Mouse (Mus musculus): ENCODE data around the gene Gm28372. TPM values are rescaled to one million over a fixed set of nuclear protein-coding genes. Genes with fewer than 3 reads are reported as not detected.
A peak's percentile ranks its signal among the peaks of the same experiment; 100 is the strongest.
"Not testable (repeated sequence)": the region's sequence is repeated elsewhere in the genome, so short reads cannot be mapped to it uniquely, and the experiment has no call there.

Gm28372 gene
- total RNA-seq (2021) = not detected in 2 replicates
- long read RNA-seq = 0 reads

DNA sequence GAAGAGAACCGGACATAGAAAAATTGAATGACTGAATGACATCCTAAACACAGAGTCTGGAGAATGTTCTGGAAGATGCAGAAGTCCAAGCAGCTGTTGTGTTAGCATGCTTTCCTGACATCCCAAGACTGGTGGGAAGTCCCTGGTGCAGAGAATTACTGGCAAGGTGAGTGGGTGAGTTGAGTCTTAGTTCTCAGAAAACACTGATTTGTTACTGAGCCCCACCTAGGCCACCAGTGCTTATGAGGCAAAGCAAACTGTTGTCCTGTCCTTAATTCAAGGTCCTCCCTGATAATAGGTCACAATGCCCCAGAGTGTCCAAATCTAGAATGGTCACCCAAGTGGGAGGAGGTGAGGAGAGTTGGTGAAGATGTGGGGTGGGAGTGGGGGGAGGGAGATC, at the start of gene Gm28372, which contains the start of gene 1700020A23Rik:
Gene Gm28372 (plus strand): TSS at position 301 of the 400 bp plus-strand sequence.
Gene 1700020A23Rik (plus strand): TSS at position 321 of the 400 bp plus-strand sequence.
- no peak for DNase-seq

DNA sequence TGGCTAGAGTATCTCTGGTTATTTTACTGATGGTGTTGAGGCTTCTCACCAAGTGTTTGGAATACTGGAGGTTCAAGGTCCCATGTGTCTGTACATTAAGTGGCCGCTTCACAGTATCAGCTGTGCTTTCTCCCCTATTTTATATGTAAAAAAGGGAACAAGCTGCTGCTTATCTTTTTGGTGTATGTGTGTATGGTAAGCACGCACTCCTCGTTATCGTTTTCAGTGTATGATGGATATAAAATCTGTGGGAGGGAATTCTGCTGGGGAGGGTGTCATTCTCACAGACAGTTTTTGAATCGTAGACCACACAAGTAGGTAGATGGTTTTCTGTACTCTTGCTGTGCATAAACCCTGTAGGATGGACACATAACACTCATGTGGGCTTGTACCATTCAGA, 47.5 kb upstream of the Gm28372 start:
- no peak for DNase-seq

DNA sequence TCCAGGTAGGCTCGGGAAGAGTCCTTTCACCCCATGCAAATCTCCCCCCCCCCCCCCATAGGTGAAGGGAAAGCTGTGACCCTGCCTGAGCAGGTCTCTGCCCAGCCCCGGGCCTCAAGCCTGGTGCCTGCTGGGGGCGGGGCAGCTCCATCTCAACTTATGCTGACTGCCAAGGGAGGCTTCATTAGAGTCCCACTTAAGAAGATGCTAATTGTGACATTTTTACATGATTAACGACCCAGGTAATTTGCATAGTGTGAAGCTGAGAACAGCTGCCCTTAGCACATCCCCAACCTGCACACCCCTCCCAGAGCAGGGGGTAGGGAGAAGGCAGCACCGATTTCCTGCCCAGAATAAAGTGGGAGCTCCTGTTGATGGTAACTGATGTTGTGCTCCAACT, 46.2 kb upstream of the Gm28372 start:
- DNase-seq = no peak

DNA sequence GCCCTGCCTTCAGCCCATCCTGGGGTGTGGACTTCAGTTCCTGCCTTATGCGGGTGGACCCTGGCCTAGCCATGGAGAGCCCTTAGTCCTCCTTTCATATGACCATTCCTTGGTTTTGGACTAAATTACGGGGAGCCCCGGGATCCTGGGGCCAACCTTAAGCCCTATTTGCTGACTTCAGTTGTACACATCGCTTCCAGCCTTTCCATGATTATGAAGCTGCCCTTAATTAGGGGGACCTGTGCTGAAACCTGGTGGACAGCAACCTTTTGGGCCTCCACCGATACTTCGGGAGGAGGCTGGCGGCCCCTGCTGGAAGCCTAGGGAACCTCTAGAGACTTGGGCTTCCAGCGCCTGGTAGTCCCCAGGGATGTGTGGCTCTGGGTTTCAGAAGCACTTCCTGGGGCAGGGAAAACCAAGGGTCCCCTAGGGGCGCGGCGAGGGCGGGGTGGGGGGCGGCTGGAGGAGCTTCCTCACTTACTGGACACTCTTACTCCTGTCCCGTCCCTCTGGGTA, 42.5 kb upstream of the Gm28372 start:
- DNase-seq = peak; percentile 72

DNA sequence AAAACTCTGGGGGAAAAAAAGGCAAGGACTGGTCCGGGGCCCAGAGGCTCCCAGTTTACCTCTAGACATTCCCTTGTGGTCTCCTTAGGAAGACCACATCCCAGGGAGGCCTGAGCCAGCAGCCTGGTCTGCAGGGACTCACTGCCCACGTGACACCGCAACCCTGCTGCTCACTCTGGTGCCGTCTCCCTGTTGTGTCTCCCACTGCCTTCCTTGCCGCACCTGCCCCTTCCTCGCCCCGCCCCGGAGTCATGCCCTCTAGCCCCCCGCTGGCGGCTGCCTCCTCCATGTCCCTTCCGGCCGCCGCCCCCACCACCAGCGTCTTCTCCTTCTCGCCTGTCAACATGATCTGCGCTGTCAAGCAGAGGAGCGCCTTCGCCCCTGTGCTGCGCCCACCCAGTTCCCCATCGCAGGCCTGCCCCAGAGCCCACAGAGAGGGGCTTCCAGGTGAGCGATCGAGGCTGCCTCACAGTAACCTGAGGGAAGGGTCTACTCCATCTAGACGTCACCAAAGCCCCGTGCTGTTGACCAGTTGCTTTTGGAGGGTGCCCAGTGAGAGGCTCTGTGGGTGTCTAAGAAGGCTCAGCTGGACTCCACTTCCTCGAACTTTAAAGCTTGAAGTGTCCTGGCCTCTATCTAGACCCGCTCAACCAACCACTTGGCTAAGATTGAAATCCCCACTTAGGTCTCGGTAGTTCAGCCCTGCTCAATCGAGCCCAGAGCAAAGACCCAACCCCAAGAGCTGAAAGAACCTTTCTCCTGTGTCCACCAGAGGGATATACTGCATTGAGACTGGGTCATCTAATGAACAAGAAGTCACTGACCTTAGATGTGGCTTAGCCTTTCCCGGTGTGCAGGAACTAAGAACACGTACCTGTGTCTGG, 39.6 kb upstream of the Gm28372 start:
- DNase-seq = no peak

DNA sequence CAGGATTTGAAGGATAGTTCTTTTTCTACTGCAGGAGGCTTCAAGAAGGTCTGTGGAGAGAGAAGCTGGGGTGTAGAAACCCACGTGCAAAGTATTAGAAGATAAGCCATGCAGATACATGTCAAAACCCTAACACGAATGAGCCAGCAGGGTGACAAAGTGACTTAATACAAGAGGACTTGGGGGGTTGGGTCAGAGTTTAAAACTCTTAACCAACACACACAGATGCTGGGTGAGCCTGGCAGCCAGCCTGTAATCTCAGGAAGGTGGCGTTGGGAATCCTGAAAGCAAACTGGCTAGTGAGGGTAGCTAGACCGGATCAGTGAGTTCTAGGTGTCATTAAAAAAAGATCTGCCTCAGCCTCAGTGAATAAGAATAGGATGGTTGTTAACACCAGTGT, 37.7 kb upstream of the Gm28372 start:
- no peak for DNase-seq

DNA sequence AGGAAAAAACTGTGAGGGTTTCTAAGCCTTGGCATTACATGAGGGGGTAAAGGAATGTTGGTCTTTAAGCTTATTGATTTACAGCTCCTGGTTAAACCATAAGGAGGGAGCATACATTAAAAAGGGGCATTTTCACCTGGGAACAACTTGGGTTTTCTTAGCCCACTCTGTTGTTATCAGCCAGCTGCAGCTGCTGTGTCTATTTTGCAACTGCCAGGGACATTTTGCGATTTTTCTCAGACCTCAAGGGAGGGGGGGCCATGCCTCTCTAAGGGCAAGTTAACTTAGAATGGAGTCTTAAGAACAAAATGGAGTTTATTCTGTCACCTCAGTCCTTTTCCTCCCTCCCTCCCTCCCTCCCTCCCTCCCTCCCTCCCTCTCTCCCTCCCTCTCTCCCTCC, 32.0 kb upstream of the Gm28372 start:
- DNase-seq = not testable (repeated sequence)

DNA sequence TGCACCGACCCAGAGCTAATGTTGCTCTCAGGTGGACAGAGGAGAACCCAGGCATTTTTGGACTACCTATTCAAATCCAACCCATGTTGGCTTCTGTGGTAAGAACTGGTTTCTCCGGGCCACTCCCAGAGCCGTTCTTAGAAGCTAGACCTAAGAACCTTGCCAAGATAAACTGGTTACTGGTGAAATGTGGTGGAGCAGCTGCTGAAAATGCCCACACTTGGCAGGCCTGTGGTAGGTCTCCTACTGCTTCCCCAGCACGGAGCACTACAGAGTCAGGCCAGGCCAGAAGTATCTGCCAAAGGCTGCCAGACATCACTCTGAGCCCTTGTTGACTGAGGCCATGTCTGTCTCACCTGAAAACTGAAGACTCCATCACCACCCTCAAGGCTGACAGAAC, 30.1 kb upstream of the Gm28372 start:
- no peak for DNase-seq

DNA sequence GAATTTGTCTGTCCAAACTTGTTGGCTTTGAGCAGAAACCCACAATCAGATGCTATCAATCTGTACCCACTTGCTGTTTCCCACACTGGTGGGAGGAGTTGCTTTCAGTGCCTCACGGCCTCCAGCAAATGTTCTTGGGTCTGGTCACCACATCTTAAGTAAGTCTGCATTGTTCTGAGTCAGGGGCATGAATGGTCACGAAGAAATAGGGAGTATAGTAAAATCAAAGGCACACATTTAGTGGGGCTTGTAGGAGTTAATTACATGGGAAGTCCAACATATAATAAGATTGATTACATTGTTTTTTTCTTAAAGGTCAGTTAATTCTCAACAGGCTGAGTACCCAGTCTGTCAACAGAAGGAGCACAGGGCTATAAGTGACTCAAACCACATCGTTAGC, 21.8 kb upstream of the Gm28372 start:
- DNase-seq = no peak

DNA sequence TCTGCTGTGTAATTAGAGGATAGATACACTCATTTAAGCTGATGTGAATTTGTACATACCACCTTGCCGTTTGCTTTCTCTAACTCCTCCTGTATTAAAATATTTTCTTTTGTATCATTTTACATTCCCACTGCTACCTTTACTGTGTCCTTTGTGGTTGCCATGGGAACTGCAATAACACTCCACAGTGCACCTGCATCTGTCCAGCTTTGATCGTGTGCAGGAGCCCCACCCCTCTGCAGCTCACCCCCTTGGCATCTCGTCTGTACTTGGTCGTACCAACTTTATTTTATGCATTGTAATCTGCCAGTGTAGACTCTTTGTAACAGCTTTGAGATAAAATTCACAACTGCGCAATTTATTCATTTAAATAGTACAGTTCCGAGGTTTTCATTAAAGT, 21.1 kb upstream of the Gm28372 start:
- no peak for DNase-seq

DNA sequence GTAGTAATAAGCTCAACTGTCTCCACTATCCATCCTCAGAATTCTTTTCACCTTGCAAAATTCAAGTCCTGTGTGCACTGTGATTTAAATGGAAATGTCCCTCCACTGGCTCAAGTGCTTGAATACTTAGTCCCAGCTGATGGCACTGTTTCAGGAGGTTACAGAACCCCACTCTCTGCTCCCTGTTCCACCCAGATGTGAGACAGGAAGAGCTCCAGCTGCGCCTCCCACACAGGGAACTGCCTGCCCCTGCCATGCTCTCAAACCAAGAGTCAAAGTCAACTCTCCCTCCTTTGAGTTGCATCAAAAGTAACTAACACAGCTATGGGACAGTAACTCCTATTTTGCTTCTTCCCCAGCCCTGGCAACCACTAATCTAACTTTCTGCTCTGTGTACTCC, 18.8 kb upstream of the Gm28372 start:
- DNase-seq = no peak

DNA sequence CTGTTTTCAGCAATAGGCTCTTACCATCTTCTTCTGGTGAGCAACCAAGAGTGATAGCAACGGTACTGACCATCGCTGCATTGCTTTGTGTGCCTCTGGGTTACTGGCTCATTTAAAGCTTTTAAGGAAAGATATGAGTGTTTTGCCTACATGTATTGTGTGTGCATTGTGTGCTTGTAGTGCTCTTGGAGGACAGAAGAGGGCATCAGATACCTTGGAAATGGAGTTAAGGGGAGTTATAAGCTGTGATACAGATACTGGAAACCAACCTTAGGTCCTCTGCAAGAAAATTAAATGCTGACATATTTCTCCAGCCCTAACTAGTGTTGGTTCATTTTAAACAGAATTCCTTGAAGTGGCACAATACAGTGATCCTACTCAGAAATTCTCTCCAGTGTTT, 16.2 kb upstream of the Gm28372 start:
- no peak for DNase-seq

DNA sequence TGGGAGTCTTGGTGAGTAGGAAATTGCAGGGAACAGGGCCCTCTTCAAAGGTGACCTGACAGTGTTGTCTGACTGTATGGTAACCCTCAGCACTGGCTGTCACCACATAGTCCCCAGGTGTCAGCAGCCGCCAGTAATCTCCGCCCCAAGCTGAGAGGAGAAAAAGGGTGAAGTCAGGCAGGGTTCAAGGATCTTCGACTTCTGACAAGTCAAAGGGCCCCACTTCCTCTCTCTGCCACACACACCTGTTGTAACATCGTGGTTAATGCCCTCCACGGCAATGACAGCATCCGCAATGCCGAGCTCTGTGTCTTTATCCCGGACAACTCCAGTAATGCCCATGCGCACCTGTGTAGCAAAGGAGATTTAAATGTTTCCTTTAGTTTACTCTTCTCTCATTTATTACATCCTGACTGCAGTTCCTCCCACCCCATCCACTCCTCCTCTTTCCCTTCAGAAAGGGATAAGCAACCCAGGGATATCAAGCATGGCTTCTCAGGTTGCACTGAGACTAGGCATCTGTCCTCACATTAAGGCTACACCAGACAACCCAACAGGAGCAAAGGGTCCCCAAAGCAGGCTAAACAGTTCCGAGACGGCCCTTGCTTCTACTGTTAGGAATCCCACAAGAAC, 13.9 kb upstream of the Gm28372 start:
- DNase-seq = no peak

DNA sequence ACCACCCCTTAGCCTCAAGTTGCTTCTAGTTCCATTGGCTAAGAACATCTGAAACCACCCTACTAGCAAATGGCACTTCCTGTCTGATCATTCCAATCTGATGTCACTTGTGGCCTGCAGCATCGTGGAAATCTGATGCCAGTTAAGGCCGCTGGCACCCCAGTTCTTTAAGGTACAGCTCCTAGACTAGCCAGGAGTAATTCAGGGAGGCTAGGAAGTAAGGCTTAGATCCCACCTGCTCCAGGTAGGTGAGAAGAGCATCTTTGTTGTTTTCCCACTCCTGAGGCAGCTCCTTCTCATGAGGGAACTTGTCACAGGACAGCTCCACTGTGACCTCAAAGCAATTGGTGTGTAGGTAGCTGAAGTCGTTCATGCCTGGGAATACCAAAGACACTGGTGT, 12.2 kb upstream of the Gm28372 start:
- DNase-seq = no peak

DNA sequence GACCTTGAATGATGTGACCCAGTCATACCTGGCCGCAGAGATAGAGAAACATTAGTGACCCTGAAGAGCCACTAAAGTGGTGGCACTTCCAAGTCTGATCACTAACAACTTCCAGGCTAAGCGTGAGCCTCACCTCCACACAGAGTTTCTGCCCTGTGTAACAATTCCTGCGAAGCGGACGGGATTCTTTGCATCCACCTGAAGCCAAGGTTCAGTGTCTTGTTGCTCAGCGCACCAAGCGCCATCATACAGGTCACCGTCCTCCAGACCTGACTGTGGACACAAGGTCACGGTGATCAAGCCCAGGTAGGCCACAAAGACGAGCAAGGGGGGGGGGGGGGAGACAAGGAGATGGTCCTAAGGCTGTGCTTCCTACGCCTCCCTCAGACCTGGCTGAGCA, 9.3 kb upstream of the Gm28372 start:
- DNase-seq = no peak

DNA sequence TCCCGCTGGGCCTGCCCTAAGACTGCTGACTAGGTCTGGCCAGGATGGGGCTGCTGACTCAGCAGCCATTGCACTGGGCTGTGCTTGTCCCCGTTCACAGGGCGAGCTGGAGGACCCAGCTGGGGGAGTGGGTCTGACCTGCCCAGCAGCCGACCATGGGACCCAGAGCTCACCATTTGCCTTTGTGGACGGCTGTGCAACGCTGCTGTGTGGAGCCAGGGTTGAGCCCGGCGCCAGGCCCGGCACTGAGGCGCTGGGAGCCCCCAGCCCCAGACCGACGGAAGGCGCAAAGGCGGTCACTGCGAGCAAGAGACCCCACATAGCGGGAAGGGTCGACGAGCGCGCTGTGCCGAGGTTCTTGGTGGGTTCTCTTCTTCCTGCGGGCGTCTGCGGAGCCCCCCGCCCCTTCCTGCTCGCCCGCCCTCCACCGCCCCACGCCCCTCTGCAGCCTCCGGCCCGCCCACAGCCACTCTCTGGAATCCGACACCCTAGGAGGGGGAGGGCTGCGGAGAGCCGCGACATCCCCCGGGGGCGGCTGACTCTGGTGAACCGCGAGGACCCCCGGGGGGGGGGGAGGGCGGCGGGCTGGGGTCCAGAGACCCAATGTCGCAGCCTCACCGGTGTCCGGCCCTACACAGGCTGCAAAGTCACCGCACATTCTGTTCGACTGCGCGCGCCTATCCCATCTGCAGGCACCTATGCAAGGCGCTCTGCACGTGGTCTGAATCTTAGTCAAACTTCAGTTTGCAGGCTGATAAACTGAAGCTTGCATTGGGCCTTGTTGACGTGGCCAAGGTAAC, 7.7 kb upstream of the Gm28372 start, which contains the start of gene Cpxm1:
Gene Cpxm1 (minus strand): TSS at position 389 of the 800 bp plus-strand sequence.
- DNase-seq = peak; percentile 28

DNA sequence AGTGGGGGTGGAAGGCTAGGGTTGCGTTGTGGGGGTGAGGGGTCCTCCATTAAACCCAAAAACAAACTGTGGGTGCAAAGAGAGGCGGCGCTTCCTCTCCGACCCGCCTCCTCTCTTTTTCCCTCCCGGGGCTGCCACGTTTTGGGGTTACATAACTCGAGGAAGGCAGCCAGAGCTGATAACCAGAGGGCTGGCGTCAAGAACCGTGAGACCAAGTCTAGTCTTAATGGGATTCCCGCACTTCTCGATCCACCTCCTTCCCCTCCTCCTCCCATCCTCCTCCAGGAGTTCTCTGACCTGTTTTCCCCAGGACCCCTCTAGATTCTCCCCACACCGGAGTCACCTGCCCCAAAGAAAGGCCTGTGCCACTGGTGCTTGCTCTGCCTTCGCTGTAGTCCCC, 6.9 kb upstream of the Gm28372 start:
- no peak for DNase-seq

DNA sequence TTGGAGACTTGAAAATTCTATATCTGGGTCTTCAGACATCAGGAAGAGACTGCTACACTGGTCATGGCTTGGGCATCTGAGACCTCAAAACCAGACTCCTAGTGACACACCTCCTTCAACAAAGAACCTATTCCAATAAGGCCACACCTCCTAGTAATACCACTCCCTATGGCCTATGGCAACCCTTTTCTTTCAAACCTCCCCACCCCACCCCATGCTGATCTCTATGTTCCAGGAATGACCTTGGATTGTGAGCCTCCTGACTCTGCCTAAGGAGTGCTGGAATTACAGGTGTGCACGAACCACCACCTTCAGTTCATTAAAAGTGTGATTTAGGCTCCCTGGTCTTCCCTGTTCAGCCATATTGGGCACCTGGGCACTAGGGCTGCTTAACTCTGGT, 5.0 kb upstream of the Gm28372 start:
- DNase-seq = no peak

DNA sequence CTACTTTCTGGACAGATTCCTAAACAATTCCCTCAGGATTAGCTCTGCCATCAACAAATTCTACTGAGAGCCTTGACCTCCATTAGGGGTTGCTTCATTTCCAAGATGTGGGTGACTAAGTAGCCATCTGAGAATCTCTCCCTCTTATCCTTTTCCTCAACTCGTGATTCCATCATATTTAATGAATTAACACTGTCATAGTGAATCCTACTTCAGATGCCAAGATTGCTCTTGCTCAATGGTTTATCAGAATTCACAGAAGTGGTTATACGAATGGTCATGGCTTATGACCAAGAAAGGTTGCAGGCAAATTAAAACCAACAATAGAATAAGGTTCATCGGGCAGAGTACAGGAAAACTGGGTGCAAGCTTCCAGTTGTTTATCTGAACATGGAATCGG, 3.1 kb upstream of the Gm28372 start:
- no peak for DNase-seq

DNA sequence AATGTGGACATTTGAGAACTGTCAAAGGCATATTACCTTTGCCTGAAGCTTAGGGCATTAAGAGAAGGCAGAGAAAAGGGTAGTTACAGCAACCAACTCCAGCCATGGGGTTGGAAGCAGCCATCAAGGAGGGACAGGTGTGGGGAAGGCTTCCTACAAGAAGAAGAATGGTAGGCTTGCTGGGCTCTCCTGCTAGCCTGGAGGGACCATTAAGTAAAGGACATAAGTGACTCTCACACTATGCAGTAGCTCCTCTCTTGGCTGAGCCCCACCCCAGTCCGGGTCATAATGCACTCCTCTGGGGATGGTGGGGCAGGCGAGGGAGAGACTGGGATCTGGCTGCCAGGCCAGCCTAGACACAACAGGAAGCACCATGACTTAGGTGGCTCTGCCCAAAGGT, 1.1 kb downstream of the Gm28372 start, which contains the start of gene Tmem239:
Gene Tmem239 (plus strand): TSS at position 301 of the 400 bp plus-strand sequence.
- DNase-seq = no peak

DNA sequence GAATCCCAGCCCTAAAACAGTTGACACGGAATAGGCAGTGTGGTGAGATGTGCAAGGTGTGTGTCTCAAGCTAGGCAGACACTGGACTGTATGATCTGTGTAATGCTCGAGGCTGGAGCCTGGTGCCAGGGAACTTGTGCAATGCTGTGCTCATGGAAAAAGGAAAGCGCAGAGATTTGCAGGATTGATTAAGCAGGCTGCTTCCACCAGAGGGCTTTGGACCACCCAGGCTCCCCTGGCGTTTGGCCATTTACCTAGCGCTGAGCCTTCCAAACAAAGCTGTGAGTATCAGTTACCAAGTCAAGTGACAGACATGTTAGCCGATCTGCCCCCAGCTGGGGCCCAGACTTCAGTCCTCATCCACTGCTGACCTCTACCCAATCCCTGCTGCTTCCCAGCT, 3.2 kb downstream of the Gm28372 start:
- no peak for DNase-seq

Data from adrenal gland, postnatal 25 days (tissue).